Mouse (Mus musculus): Measurements from ENCODE around the gene Ccdc191.

- TF ChIP-seq GATA1 (IDR thresholded peaks at IDR 0.05; ENCODE audit: low read length) = no peak
- no peak for TF ChIP-seq TAL1 (IDR thresholded peaks at IDR 0.05; ENCODE audit: low read length)
These were observed 82.1 kb downstream of the Ccdc191 start for GRCm38 (mm10) chr16:43971741-43972140.
